Mouse (Mus musculus): ENCODE measurements around the gene Ift20. TPM values are rescaled to one million over a fixed set of nuclear protein-coding genes. Genes with fewer than 3 reads are reported as not detected.

Gene Ift20
- total RNA-seq (2014; rRNA removed) (106 and 119 TPM in 2 replicates), polyA plus RNA-seq (2015; fragmentation: Nextera tagmentation; extraction: Ambion mirVana) (124 and 140 TPM in 2 replicates)

DNA sequence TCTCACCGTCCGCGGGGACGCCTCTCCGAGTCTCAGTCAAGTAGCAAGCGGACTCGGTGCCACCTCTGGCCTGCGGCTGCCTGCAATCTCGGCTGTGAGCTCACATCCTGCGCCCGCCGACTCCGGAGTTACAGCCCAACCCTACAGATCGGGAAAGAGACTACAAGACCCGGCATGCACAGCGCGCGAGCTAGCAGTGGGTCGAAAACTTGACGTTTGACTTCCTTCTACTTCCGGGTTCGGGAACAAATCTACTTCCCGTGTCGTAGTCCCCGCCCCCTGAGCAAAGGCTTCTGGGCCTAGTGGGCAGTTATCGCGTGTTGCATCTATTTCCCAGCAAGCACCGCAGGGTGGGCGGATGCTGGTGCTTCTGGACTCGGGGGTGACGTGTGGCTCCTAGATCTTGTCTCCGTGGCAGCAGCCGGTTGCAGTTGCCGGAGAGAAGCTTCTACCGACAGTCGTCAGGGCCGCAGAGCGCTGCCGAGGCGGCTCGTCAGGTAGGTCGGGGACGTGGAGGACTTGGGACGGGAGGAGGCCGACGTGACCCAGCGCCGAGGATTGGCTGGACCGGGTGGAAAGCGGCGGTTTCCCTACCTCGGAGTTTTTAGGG, at the start of gene Ift20, which contains the start of gene Tnfaip1:
TSS of gene Ift20 (plus strand) at position 282 of the 610 bp plus-strand sequence.
TSS of gene Tnfaip1 (minus strand) at position 253 of the 610 bp plus-strand sequence.
- Histone ChIP-seq H3K4me2 (ENCODE audit: low read depth) (peak within 1 kb of the TSS; percentile 77), H3K9ac (peak within 1 kb of the TSS; percentile 75), H3K27me3 (ENCODE audit: insufficient read depth, low read length) (no peaks in the 10 kb centered on the region), H3K4me1 (ENCODE audit: insufficient read depth) (peaks cover 10% of the 10 kb centered on the region), H3K9me3 (ENCODE audit: low read length) (no peaks in the 10 kb centered on the region), H3K36me3 (ENCODE audit: insufficient read depth) (peaks cover 21% of the 10 kb centered on the region), H3K27ac (ENCODE audit: low read depth, low read length) (peak within 1 kb of the TSS; percentile 87), H3K4me3 (ENCODE audit: low read depth, low read length) (peak within 1 kb of the TSS; percentile 65)
- peak; percentile 98 for DNase-seq
- WGBS: under 1% methylated on average over 52 of the region's 52 CpGs
- peak; percentile 99 for ATAC-seq
- 0 out of 2 replicates have a peak, but pooled peaks have one; percentile 9 for TF ChIP-seq CTCF (IDR thresholded peaks at IDR 0.05; ENCODE audit: low read depth)

- Histone ChIP-seq H3K9me3 (ENCODE audit: low read length) (no peaks in the 10 kb centered on the region), H3K4me2 (ENCODE audit: low read depth) (no peak overlapping the region), H3K27me3 (ENCODE audit: insufficient read depth, low read length) (no peaks in the 10 kb centered on the region), H3K36me3 (ENCODE audit: insufficient read depth) (peaks cover 30% of the 10 kb centered on the region), H3K4me3 (ENCODE audit: low read depth, low read length) (no peak overlapping the region), H3K27ac (ENCODE audit: low read depth, low read length) (no peak overlapping the region), H3K9ac (no peak overlapping the region), H3K4me1 (ENCODE audit: insufficient read depth) (peaks cover 11% of the 10 kb centered on the region)
- peak; percentile 93 for TF ChIP-seq CTCF (IDR thresholded peaks at IDR 0.05; ENCODE audit: low read depth)
- DNase-seq (peak; percentile 87), ATAC-seq (peak; percentile 40; the same call in 1 of the 2 replicates)
- 3% methylated on average over 8 of the region's 8 CpGs for WGBS
Observed at GRCm38 (mm10) chr11:78488168-78488567, 48.0 kb upstream of the Ift20 start.

- DNase-seq: peak; percentile 77
- peak overlapping the region; percentile 52 for H3K4me2 ChIP-seq (ENCODE audit: low read depth)
- H3K27ac ChIP-seq (ENCODE audit: low read depth, low read length): peak overlapping the region; percentile 22; the same call in 1 of the 2 replicates
- H3K9me3 ChIP-seq (ENCODE audit: low read length): no peaks in the 10 kb centered on the region
- H3K4me1 ChIP-seq (ENCODE audit: insufficient read depth): peaks cover 15% of the 10 kb centered on the region
- TF ChIP-seq CTCF (IDR thresholded peaks at IDR 0.05; ENCODE audit: low read depth): peak; percentile 72
- WGBS: 7% methylated on average over 45 of the region's 48 CpGs
- peak overlapping the region; percentile 50 for H3K9ac ChIP-seq
- H3K36me3 ChIP-seq (ENCODE audit: insufficient read depth): peaks cover 18% of the 10 kb centered on the region
- peak; percentile 89 for ATAC-seq
- H3K27me3 ChIP-seq (ENCODE audit: insufficient read depth, low read length): no peaks in the 10 kb centered on the region
- peak overlapping the region; percentile 30 for H3K4me3 ChIP-seq (ENCODE audit: low read depth, low read length)
Observed at GRCm38 (mm10) chr11:78490781-78491241, 45.4 kb upstream of the Ift20 start.

DNA sequence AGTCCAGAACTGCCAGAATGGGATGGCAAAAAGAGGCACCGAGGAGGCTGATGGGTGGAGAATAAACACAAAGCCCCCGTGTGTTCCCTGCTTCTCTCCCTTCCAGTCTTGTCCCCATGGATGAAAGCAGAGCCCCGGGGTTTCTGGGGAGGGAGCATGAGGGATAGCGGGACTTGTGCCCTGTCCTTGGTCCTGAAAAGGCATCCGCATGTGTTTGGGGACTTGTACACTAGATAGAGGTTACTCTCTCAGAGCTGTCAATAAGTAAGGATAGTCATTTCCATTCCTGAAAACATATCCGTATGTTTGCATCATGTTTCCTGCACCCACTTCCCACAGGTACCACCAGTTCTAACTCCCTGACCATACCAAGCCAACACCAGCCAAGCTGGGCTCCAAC, 40.3 kb upstream of the Ift20 start:
- TF ChIP-seq CTCF (IDR thresholded peaks at IDR 0.05; ENCODE audit: low read depth): no peak
- no peaks in the 10 kb centered on the region for H3K27me3 ChIP-seq (ENCODE audit: insufficient read depth, low read length)
- peak overlapping the region; percentile 64 for H3K4me2 ChIP-seq (ENCODE audit: low read depth)
- H3K4me3 ChIP-seq (ENCODE audit: low read depth, low read length): peak overlapping the region; percentile 80
- DNase-seq (no peak), ATAC-seq (no peak)
- no peaks in the 10 kb centered on the region for H3K36me3 ChIP-seq (ENCODE audit: insufficient read depth)
- WGBS: 8% methylated on average over 6 of the region's 6 CpGs
- H3K4me1 ChIP-seq (ENCODE audit: insufficient read depth): peaks cover 16% of the 10 kb centered on the region
- H3K9ac ChIP-seq: peak overlapping the region; percentile 89
- no peak overlapping the region for H3K27ac ChIP-seq (ENCODE audit: low read depth, low read length)
- no peaks in the 10 kb centered on the region for H3K9me3 ChIP-seq (ENCODE audit: low read length)

GRCm38 (mm10) chr11:78497071-78497541, 39.1 kb upstream of the Ift20 start:
- under 1% methylated on average over 43 of the region's 44 CpGs for WGBS
- peak; percentile 42 for ATAC-seq
- H3K36me3 ChIP-seq (ENCODE audit: insufficient read depth): no peaks in the 10 kb centered on the region
- no peaks in the 10 kb centered on the region for H3K9me3 ChIP-seq (ENCODE audit: low read length)
- H3K4me1 ChIP-seq (ENCODE audit: insufficient read depth): peaks cover 10% of the 10 kb centered on the region
- H3K4me3 ChIP-seq (ENCODE audit: low read depth, low read length): peak overlapping the region; percentile 80
- H3K27me3 ChIP-seq (ENCODE audit: insufficient read depth, low read length): no peaks in the 10 kb centered on the region
- H3K9ac ChIP-seq: peak overlapping the region; percentile 89
- no peak for TF ChIP-seq CTCF (IDR thresholded peaks at IDR 0.05; ENCODE audit: low read depth)
- no peak for DNase-seq
- H3K4me2 ChIP-seq (ENCODE audit: low read depth): peak overlapping the region; percentile 64
- peak overlapping the region; percentile 94 for H3K27ac ChIP-seq (ENCODE audit: low read depth, low read length)

GRCm38 (mm10) chr11:78497544-78498522, 38.3 kb upstream of the Ift20 start, which contains the start of gene Sarm1:
Sarm1 (minus strand) TSS chr11:78497754.
- WGBS: 3% methylated on average over 36 of the region's 36 CpGs
- H3K27me3 ChIP-seq (ENCODE audit: insufficient read depth, low read length): no peaks in the 10 kb centered on the region

More at GRCm38 (mm10) chr11:78497544-78498522, 38.3 kb upstream of the Ift20 start, which contains the start of gene Sarm1:
- Histone ChIP-seq H3K9ac (peak within 1 kb of the TSS; percentile 89), H3K27ac (ENCODE audit: low read depth, low read length) (peak within 1 kb of the TSS; percentile 94), H3K4me3 (ENCODE audit: low read depth, low read length) (peak within 1 kb of the TSS; percentile 80), H3K4me2 (ENCODE audit: low read depth) (peak within 1 kb of the TSS; percentile 64), H3K9me3 (ENCODE audit: low read length) (no peaks in the 10 kb centered on the region), H3K36me3 (ENCODE audit: insufficient read depth) (no peaks in the 10 kb centered on the region), H3K4me1 (ENCODE audit: insufficient read depth) (peaks cover 10% of the 10 kb centered on the region)
- peak; percentile 44 for TF ChIP-seq CTCF (IDR thresholded peaks at IDR 0.05; ENCODE audit: low read depth)
- DNase-seq: peak; percentile 98
- peak; percentile 97 for ATAC-seq
